Mouse (Mus musculus) lung, adult 2 months (tissue): Measurements from ENCODE around the gene Dop1a. TPM values are rescaled to one million over a fixed set of nuclear protein-coding genes. Genes with fewer than 3 reads are reported as not detected.

ENCODE experiments used
- DNase-seq: peaks from one replicate; pipeline ENCODE4 v3.0.0; 2022
- H3K4me1 ChIP-seq: fragments of 200-500 bp; 2 replicates; pipeline ENCODE4 v1.6.1; 2011; ENCODE audit warnings: low read length; ENCODE audit not compliant: control insufficient read depth, insufficient read depth
- H3K4me3 ChIP-seq: fragments of 200-500 bp; replicated peaks from 2 replicates; pipeline ENCODE3; 2011; ENCODE audit warnings: low read depth, mild to moderate bottlenecking, control low read depth, low read length; ENCODE audit errors: extremely low read depth
- CTCF ChIP-seq: fragments of 200-500 bp; IDR thresholded peaks from 2 replicates; pipeline ENCODE4 v1.5.1; 2011; ENCODE audit warnings: mild to moderate bottlenecking, low read length, control low read depth; ENCODE audit not compliant: insufficient read depth
- POLR2A ChIP-seq: fragments of 200-500 bp; IDR thresholded peaks from 2 replicates; pipeline ENCODE4 v1.6.1; 2011; ENCODE audit warnings: low read depth, mild to moderate bottlenecking, control low read depth, low read length, borderline replicate concordance; ENCODE audit errors: extremely low read depth
- WGBS: fragments of 180-500 bp; shearing (Covaris S2); methylation state at CpG from one replicate; pipeline ENCODE4 v1.1.7; 2018; 5-methylcytosine and 5-hydroxymethylcytosine counted together
- polyA plus RNA-seq: library from polyadenylated mRNA; depleted of rRNA; stranded (reverse); fragments of >200 nt; gene quantifications from 2 replicates; pipeline ENCODE4 v1.2.3, GENCODE M21; 2012

Gene Dop1a
- polyA plus RNA-seq, 1 experiment, result 13.3 TPM

GRCm38 (mm10) chr9:86449581-86449980 is 17.4 kb upstream of the Dop1a start:
- 0 out of 2 replicates have a peak, but pooled peaks cover 2% of the 10 kb centered on the region for H3K4me1 ChIP-seq
- H3K4me3 ChIP-seq, result no peak overlapping the region
- DNase-seq, result peak; percentile 73
- TF ChIP-seq CTCF, result peak; percentile 98
- no peak for TF ChIP-seq POLR2A
- WGBS, result 4% methylated on average over 11 of the region's 11 CpGs

DNA sequence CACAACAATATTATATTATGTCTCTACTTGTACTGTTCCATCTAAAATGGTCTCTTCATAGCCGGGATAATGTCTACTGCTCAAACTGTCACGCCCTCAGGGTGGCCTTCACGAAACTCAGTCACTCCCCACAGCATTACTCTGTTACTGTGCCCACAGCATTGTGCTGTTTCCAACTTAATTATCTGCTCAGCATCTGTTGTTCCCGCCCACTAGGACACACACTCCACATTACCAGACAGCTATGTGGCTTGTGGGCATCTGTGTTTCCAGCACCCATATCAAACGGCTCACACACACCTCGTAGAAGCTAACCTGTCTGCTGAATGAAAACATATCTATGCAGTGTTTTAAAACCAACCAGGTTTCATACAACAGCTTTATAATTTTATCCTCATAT is 15.9 kb upstream of the Dop1a start:
- TF ChIP-seq CTCF (no peak), POLR2A (no peak)
- 56% methylated on average over 6 of the region's 6 CpGs for WGBS

DNA sequence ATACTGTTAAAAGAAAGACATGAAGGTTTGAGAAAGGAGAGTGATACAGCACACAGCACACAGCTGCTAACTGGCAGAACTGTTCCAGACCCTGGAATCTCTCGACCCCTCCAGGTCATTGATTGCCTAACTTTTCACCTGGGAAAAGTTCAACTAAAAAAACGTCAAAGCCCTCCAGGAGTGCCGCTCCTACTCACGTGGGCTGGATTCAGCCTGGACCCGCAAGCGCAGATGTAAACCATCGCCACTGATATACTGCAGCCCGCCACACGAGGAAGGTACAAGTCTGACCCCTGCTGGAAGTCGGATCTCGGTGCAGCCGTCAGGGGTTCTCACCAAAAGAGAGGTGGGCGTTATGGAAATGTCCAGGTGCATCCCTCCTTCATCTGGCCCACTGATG is 15.3 kb upstream of the Dop1a start:
- under 1% methylated on average over 13 of the region's 13 CpGs for WGBS
- Histone ChIP-seq H3K4me3 (no peak overlapping the region), H3K4me1 (0 out of 2 replicates have a peak, but pooled peaks cover 2% of the 10 kb centered on the region)
- TF ChIP-seq CTCF (peak; percentile 79), POLR2A (no peak)
- DNase-seq, result peak; percentile 30

More for the DNA sequence above, 15.9 kb upstream of the Dop1a start:
- H3K4me1 ChIP-seq, result 0 out of 2 replicates have a peak, but pooled peaks cover 2% of the 10 kb centered on the region
- H3K4me3 ChIP-seq, result no peak overlapping the region
- DNase-seq, result no peak

- Histone ChIP-seq H3K4me3 (no peak overlapping the region), H3K4me1 (0 out of 2 replicates have a peak, but pooled peaks cover 2% of the 10 kb centered on the region)
- DNase-seq, result no peak
- TF ChIP-seq POLR2A (no peak), CTCF (no peak)
- 65% methylated on average over 3 of the region's 3 CpGs for WGBS
Observed at GRCm38 (mm10) chr9:86453626-86454025, 13.3 kb upstream of the Dop1a start.

- TF ChIP-seq CTCF (peak; percentile 55), POLR2A (no peak)
- DNase-seq, result peak; percentile 86
- Histone ChIP-seq H3K4me3 (peak within 1 kb of the TSS; percentile 93), H3K4me1 (peaks cover 7% of the 10 kb centered on the region; the same call in 1 of the 2 replicates)
- WGBS, result 2% methylated on average over 70 of the region's 70 CpGs
Observed at GRCm38 (mm10) chr9:86464151-86465105, 2.5 kb upstream of the Dop1a start, which contains the start of gene Ube2cbp. Gene Ube2cbp, minus strand, starts transcription at chr9:86464950.

DNA sequence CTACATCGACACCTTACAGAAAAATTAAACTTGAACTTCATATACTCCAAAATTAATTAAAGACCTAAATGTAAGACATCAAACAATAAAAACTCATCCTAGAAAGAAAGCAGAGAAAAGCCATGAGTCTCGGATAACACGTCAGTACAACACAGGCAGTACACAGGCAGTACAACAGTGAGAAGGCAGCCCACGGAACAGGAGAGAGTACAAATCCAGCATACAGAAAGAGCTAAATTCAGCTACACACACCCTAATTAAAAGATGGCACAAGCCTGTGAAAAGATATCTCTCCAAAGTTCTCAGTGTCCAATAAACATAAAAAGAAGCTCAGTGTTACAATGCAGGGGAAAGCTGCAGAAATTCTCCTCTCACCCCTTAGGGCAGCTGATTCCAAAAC is 9.0 kb downstream of the Dop1a start:
- peaks cover 8% of the 10 kb centered on the region for H3K4me1 ChIP-seq
- no peak for TF ChIP-seq CTCF
- TF ChIP-seq POLR2A, result no peak
- H3K4me3 ChIP-seq, result no peak overlapping the region
- no peak for DNase-seq
- 97% methylated on average over 4 of the region's 4 CpGs for WGBS

- H3K4me3 ChIP-seq, result no peak overlapping the region
Observed at GRCm38 (mm10) chr9:86476763-86477162, 9.8 kb downstream of the Dop1a start.

GRCm38 (mm10) chr9:86478414-86479093 is 11.6 kb downstream of the Dop1a start:
- TF ChIP-seq POLR2A, result no peak
- WGBS, result 38% methylated on average over 5 of the region's 5 CpGs
- H3K4me3 ChIP-seq, result no peak overlapping the region
- DNase-seq, result no peak
- H3K4me1 ChIP-seq, result peaks cover 8% of the 10 kb centered on the region

More at GRCm38 (mm10) chr9:86476763-86477162, 9.8 kb downstream of the Dop1a start:
- TF ChIP-seq CTCF (no peak), POLR2A (no peak)
- WGBS, result 20% methylated on average over 5 of the region's 5 CpGs
- peaks cover 8% of the 10 kb centered on the region for H3K4me1 ChIP-seq
- DNase-seq, result no peak

DNA sequence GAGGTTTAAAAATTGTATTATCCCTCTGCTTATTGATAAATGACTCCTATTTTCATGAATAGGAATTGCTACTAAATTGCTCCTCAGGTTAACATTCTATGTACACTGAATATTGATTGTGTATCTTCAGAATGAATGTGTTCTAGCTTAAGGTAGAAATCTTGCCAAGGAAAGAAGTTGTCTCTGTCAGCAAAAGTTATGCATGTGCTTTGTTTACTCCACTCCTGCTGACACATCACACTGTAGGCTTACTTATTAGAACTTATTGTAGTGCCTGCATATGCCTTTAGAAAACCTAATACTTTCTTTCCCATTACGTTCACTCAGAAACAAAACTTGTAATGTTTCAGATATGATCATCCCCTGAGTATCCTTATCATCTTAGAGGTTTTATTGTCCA is 15.3 kb downstream of the Dop1a start:
- TF ChIP-seq CTCF (no peak), POLR2A (no peak)
- WGBS, result 85% methylated on average over 1 of the region's 1 CpGs
- Histone ChIP-seq H3K4me3 (no peak overlapping the region), H3K4me1 (peaks cover 6% of the 10 kb centered on the region)
- no peak for DNase-seq
